Mouse (Mus musculus) B cell, adult 2 months (primary cell): ENCODE data around the gene Necap1.

Source experiments
- DNase-seq, 2 experiments: peaks; one replicate each; pipeline ENCODE4 v3.0.0; 2022

The Necap1 gene

DNA sequence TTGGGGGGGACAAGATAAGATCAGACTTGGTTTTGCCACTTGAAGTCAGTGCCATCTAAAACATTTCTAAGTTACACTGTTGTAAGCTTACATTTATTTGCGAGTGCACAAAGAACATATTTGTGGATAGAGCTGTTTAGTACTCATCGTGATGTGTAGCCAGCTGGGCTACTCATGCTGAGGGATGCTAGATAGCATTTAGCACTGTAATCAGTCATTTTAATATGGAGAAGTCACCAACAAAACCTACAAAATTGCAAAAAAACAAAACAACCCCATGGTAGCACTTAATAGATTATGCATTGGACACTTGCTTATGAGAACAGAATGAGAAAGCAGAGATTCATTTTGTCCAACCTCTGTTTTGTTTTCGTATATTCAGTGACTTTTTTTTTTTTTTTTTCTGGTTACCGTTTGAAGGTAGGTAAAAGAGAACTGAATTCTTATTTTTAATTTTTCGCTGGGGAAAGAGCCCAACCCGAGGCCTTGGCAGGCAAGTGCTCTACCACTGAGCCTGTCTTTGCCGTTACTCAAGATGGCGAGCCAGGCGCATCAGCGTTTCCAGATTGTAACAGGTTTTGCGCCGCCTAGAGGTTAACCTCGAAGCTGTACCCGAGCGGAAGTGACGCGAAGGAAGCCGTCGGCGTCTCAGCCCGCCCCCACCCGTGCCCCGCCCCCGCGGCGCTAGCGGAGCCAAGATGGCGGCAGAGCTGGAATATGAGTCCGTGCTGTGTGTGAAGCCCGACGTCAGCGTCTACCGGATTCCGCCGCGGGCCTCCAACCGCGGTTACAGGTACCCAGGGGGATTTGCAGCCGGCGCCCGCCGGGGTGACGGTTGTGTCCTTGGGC lies at the start of gene Necap1:
Gene Necap1, plus strand, starts transcription at position 604 of the 849 bp plus-strand sequence.
- peak; percentile 98 for DNase-seq

- no peak for DNase-seq
Measured at GRCm38 (mm10) chr6:122825166-122825565, 49.1 kb upstream of the Necap1 start.

DNA sequence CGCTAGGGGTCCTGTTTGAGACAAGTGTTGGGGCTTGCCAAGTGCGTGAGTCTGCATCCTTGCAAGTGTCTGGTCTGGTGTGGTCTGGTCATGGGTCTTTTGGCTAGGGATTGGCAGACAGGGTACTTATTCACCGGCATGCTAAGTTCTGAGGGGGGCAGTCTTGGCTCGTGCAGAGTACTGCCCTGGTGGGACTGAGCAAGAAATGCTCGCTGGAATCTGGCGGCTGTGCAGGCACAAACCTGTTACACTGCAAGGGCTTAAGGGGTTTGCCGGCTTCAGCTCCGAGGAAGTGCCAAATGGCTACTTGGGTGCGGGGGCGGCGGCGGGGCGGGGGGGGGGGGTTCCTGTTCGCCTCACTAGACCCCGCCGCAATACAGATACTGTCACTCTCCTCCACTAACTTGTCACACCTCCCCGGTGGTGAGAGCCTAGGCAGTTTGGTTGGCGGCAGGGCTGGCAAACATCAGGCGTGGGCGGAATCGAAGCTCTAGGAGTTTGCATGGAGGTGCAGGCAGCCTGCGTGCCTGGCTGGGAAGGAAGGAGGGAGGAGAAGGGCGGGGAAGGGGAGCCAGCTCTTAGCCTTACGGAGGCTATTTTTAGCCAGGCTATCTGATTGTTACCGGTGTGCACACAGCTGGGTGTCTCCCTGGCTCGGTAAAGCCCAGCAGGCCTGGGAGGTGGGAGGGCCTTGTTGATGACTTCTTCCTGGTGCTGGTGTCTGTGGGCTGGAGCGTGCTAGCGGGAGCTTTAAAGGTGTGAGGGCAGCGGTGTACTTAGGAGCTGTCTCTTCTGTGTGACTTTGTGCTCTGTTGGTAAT lies 48.1 kb upstream of the Necap1 start:
- DNase-seq, result peak; percentile 61 to 66

- DNase-seq, result peak; percentile 60 to 64
Measured at GRCm38 (mm10) chr6:122828086-122828485, 46.2 kb upstream of the Necap1 start.

- DNase-seq, result no peak
Measured at GRCm38 (mm10) chr6:122832880-122833279, 41.4 kb upstream of the Necap1 start.

- peak; percentile 79 to 83 for DNase-seq
Measured at GRCm38 (mm10) chr6:122834365-122834764, 39.9 kb upstream of the Necap1 start.

GRCm38 (mm10) chr6:122836974-122837373 lies 37.3 kb upstream of the Necap1 start:
- no peak for DNase-seq

DNA sequence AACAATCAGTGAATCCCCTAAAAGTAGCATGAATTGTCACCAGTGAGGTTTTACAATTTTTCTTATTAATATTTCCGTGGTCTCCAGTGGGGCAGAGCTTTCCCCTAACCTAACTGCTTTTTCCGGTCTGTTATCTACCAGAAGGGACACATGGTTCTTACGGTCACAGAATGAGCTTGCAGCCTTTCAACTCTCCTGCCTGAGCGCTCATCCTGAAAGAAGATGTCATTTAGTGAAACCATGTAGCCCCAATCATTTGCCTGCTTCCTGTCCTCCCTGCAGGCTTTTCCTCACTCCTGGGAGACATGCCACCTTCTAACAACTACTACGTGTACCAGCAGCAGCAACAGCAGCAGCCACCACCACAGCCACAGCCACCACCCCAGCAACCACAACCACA lies 36.7 kb upstream of the Necap1 start:
- DNase-seq, result no peak

- no peak for DNase-seq
Measured at GRCm38 (mm10) chr6:122843759-122844158, 30.5 kb upstream of the Necap1 start.

DNA sequence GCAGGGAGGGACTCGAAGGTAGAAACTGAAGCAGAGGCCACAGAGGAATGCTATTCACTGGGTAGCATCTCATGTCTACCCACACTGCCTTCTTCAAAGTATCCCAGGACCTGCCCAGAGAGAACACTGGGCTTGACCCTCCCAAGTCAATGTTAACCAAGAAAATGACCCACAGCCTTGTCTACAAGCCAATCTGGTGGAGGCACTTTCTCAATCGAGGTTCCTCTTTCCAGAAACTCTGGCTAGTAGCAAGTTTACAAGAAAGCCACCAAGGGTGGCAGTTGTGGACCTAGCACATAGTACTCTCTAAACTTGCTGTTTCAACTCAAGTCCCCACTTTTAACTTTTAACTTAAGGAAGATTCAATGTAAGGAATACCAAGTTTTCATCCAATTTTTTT lies 21.6 kb upstream of the Necap1 start:
- no peak for DNase-seq

- no peak for DNase-seq
Measured at GRCm38 (mm10) chr6:122854552-122854951, 19.7 kb upstream of the Necap1 start.

DNA sequence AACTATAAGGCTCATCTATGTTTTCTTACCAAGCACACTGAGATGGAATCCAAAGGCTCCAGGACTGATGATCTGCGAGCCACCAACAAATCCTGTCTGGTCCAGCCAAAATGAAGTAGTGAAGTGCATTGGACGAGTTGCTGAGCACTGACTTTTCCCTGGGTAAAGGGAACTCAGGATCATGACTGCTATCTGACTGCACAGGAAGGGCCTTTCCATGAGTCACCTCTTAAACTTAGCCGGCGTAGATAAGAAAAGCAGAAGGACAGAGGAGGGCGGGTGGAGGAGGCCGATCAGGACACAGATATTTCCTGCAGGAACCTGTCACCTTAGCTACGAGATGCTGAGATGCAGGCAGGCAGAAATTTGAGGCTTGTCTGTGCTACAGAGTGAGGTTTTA lies 18.3 kb upstream of the Necap1 start, which contains the start of gene C3ar1:
Gene C3ar1, minus strand, starts transcription at position 207 of the 400 bp plus-strand sequence.
- DNase-seq, result no peak

DNA sequence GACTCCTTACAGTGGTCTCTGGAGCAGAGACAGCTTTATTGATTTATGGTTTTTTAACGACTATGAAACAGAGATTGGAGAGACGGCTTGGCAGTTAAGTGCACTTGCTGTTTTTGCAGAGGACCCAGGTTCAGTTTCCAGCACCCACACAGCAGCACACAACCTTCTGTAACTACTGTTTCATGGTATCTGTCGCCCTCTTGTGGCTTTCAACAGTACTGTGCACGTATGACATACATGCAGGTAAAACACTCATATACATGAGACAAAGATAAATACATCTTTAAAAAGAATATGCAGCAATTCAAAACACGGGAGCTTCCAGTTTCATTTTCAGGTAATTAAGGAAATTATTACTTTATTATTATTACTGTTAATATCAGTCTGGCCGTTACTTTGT lies 11.8 kb upstream of the Necap1 start:
- no peak for DNase-seq

DNA sequence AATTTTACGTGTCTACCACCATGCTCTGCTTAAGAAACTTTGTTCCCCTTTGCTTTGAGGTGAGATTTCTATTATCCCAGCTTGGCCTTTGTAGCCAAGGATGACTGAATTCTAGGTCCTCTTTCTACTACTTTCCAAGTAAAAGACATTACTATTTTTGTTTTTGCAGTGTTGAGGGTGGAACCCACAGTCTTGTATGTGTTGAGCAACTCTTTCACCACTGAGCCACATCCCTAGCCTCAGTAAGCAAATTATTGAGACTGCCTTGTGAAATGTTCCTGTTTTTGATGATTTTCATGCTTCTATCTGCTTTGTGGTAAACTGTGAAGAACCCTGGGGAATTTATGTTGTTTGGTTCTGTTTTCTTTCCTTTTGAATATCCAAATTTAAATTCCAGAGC lies 11.4 kb upstream of the Necap1 start:
- DNase-seq, result no peak

DNA sequence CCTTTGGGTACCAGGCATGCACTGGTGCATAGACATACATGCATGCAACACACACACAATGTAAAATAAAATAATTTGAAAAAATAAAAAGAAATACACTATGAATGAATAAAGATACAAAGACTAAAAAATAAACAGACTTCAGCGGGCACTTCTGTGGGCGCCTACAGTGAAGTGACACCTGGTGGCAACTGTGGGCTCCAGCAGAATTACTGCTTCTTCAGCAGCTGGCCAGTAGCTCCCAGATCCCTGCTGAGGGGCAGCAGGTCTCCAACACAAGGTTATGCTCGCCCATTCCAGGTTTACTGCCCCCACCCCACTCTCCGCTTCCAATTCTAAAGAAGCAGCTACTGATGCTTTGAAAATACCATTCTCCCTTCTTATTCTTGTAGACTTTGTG lies 6.4 kb upstream of the Necap1 start:
- DNase-seq, result peak; percentile 34 to 44

DNA sequence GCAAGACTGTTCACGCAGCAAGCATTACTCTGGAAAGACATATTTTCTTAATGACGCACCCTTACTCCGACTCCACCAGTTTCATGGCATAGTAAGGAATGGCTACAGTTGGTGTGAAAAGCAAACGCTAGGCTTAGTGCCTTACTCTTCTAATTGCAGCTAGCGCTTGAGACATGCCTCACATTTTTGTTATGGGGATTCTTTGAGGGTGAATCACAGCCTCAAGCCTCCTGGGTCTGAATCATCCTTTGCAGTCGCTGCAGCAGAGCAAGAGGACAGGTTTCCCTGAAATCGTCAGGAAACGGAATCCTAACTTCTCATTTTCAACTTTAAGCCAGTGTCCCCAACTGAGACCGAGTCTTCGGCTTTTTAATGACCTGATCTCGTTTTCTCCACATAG lies 4.4 kb upstream of the Necap1 start:
- DNase-seq, result no peak

GRCm38 (mm10) chr6:122872800-122873199 lies 1.5 kb upstream of the Necap1 start:
- DNase-seq, result peak; percentile 68 to 79

DNA sequence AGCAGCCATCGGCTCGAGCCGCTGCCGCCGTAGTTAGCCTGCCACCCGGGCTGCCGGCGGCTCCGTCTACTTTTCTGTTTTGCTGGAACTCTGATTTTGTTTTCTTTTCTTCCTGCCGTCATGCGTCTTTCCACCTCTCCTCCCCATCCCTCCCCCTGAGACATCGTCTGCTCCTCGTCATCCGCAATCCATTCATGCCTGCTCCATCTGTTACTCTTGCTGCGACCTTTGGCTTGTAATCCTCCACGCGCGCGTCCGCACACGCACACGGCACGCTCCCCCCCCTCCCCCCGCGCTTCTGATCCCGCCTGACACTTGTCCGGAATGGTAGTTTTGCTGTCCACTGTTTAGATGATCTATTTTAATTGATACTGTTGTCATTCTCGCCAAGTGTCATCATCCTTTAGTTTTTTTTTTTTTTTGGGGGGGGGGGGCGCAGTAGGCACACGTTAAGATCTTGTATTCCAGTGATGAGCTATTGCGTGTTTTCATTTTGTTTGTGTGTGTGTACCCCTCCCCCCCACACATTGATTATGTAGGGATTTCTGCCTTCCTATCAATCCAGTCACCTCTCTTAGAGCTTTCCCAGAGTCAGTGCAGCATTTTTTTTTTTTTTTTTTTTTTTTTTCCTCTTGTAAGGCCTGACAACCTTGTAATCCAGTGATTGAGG lies 581 bp downstream of the Necap1 start:
- DNase-seq, result no peak

- no peak for DNase-seq
Measured at GRCm38 (mm10) chr6:122879141-122879735, 5.0 kb downstream of the Necap1 start.

- DNase-seq, result no peak
Measured at GRCm38 (mm10) chr6:122879781-122880505, 5.7 kb downstream of the Necap1 start.

- no peak for DNase-seq
Measured at GRCm38 (mm10) chr6:122881287-122881686, 7.0 kb downstream of the Necap1 start.

DNA sequence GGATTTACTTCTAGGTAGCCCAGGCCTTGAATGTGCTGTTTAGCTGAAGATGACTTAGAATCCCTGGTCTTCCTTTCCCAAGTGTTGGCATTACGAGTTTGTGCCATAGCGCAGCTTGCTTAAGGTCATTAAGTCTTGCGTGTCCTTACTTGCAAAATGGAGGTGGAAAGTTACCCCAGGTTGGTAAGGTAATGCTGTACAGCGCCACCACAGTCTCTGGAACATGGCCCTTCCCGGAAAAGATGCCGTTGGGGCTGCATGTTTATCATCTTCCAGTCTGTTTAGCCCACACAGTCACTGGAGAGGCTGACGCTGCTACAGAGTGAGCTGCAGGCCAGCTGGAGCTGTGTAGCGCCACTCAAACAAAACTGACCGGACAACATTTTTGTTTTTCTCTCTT lies 9.3 kb downstream of the Necap1 start:
- DNase-seq, result no peak
